Mouse (Mus musculus) megakaryocyte, embryonic 14.5 days (primary cell): Measurements from ENCODE around the gene Klk1b16.
"Not testable (repeated sequence)": the region's sequence is repeated elsewhere in the genome, so short reads cannot be mapped to it uniquely, and the experiment has no call there.

Source experiments
- FLI1 ChIP-seq: IDR thresholded peaks from 2 replicates; pipeline ENCODE4 v1.6.1; 2012; ENCODE audit warnings: low read length, inconsistent platforms, mixed read lengths
- GATA1 ChIP-seq: IDR thresholded peaks from 3 replicates; pipeline ENCODE4 v1.6.1; 2012; ENCODE audit warnings: mixed read lengths, low read length, inconsistent platforms, borderline replicate concordance

DNA sequence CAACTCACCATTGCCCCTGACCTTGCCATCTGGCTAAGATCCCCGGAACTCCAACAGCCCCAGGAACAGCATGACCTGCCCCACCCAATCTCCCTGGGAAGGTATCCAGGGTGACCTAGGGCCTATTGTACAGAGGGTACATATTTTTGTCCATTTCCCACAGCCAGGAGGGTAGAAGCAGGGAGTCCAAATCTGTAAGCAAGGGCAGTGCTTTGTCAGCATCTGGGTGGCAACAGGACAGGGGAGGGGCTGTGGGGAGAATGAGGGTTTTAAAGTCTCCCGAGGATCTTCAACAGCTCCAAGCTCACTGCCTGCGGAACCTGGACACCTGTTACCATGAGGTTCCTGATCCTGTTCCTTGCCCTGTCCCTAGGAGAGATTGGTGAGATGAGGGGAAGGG is 34.5 kb upstream of the Klk1b16 start, which contains the start of gene Klk1b21:
- not testable (repeated sequence) for TF ChIP-seq GATA1, FLI1
